Mouse (Mus musculus) erythroblast, embryonic 14.5 days (primary cell): ENCODE data around the gene Dlgap1.

Experiments
- GATA1 ChIP-seq: IDR thresholded peaks from 2 replicates; pipeline ENCODE4 v1.6.1; 2012; ENCODE audit warnings: low read length, inconsistent platforms, mixed read lengths
- TAL1 ChIP-seq: IDR thresholded peaks from 3 replicates; pipeline ENCODE4 v1.6.1; 2012; ENCODE audit warnings: low read length, inconsistent platforms, mixed read lengths

DNA sequence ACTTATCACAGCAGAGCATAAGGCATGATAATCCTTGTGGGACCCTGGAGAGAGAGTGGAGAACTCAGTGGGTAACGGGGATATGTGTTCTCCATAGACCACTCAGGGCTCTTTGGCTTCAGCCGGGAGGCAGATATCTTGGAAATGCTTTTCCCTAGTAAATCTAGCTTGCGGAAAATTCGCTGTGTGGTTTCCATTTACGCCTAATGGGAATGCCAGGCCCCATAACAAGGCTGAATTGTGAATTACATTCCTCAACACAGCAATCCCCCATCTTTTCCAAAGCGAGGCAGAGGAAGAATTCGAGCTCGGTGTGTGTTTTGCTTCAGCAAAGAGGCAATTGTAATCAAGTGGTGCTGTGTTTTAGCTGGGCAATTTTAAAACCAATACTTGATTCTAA is 372.4 kb downstream of the Dlgap1 start:
- TF ChIP-seq TAL1 = no peak
- no peak for TF ChIP-seq GATA1
